Mouse (Mus musculus): Measurements from ENCODE around the gene Clpx. TPM values are rescaled to one million over a fixed set of nuclear protein-coding genes. Genes with fewer than 3 reads are reported as not detected.

The Clpx gene
- polyA plus RNA-seq, 1 experiment from 2014 or later: 49.7 TPM

DNA sequence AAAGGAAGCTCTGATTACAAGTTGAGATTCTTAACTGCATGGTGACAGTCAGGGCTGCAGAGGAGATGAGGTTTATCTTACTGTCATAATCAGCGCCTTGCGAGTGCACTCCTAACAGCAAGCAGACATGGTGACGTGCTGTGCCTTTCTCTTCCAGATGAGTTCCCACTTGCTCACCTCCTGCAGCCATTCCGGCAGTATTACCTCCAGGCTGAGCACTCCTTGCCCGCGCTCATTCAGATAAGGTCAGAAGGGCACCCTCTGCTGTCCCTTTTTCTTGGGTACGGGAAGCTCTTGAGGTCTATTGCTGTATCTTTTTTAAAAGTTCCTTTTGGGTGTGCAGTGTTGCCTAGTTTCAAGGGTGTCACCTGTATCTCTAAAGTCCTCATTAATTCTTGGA is 62.5 kb downstream of the Clpx start:
- Histone ChIP-seq H3K4me1 (ENCODE audit: control insufficient read depth, insufficient read depth, low read length) (no peaks in the 10 kb centered on the region; the same call in 1 of the 2 replicates), H3K27ac (ENCODE audit: low read length) (no peak overlapping the region), H3K9ac (ENCODE audit: low read depth, low read length) (no peak overlapping the region), H3K36me3 (ENCODE audit: control insufficient read depth, insufficient read depth, low read length) (peaks cover 8% of the 10 kb centered on the region), H3K4me2 (ENCODE audit: low read depth, low read length) (no peak overlapping the region), H3K9me3 (ENCODE audit: control insufficient read depth, low read length) (no peaks in the 10 kb centered on the region), H3K27me3 (replicated peaks; ENCODE audit: control insufficient read depth, insufficient read depth, low read length) (no peaks in the 10 kb centered on the region), H3K4me3 (ENCODE audit: low read length) (no peak overlapping the region)
- no peak for ATAC-seq
- 84% methylated on average over 7 of the region's 7 CpGs for WGBS

GRCm38 (mm10) chr9:65356971-65357370 is 62.9 kb downstream of the Clpx start:
- 88% methylated on average over 2 of the region's 2 CpGs for WGBS
- H3K9ac ChIP-seq (ENCODE audit: low read depth, low read length): no peak overlapping the region
- peaks cover 8% of the 10 kb centered on the region for H3K36me3 ChIP-seq (ENCODE audit: control insufficient read depth, insufficient read depth, low read length)
- no peaks in the 10 kb centered on the region for H3K9me3 ChIP-seq (ENCODE audit: control insufficient read depth, low read length)
- H3K4me1 ChIP-seq (ENCODE audit: control insufficient read depth, insufficient read depth, low read length): no peaks in the 10 kb centered on the region; the same call in 1 of the 2 replicates
- no peak overlapping the region for H3K27ac ChIP-seq (ENCODE audit: low read length)
- H3K4me2 ChIP-seq (ENCODE audit: low read depth, low read length): no peak overlapping the region
- H3K4me3 ChIP-seq (ENCODE audit: low read length): no peak overlapping the region
- no peaks in the 10 kb centered on the region for H3K27me3 ChIP-seq (replicated peaks; ENCODE audit: control insufficient read depth, insufficient read depth, low read length)
- ATAC-seq: no peak

DNA sequence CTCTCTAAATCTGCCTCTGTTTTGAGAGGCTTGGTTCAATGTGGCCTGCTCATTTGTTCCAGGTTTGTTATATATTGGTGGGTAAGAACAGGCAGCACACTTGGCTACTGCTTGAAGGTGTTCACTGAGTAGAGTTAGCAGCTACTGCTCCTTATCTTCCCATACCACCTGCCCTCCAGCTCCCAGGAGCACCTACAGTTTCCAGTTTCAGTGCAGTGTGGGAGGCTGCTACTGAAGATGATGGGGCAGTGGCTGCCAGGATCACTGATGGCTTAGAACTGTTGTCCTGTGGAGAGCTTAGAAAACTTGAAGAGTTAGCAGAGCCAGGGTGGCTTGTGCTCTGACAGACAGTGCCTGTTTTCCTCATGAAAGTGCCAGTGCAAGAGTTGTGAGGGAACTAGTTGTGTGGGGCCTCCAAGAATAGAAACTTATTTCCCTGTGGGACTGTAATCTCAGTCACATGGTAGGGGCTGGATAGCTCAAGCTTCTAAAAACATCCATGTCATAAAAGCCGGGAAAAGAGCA is 65.0 kb downstream of the Clpx start:
- no peak overlapping the region for H3K9ac ChIP-seq (ENCODE audit: low read depth, low read length)
- no peaks in the 10 kb centered on the region for H3K27me3 ChIP-seq (replicated peaks; ENCODE audit: control insufficient read depth, insufficient read depth, low read length)
- WGBS: 67% methylated on average over 1 of the region's 1 CpGs
- no peaks in the 10 kb centered on the region; the same call in 1 of the 2 replicates for H3K4me1 ChIP-seq (ENCODE audit: control insufficient read depth, insufficient read depth, low read length)
- no peak overlapping the region for H3K4me3 ChIP-seq (ENCODE audit: low read length)
- peaks cover 8% of the 10 kb centered on the region for H3K36me3 ChIP-seq (ENCODE audit: control insufficient read depth, insufficient read depth, low read length)
- no peaks in the 10 kb centered on the region for H3K9me3 ChIP-seq (ENCODE audit: control insufficient read depth, low read length)
- no peak overlapping the region for H3K4me2 ChIP-seq (ENCODE audit: low read depth, low read length)
- H3K27ac ChIP-seq (ENCODE audit: low read length): no peak overlapping the region
- ATAC-seq: no peak

GRCm38 (mm10) chr9:65360641-65361448 is 66.8 kb downstream of the Clpx start, which contains the start of gene Ubap1l:
Gene Ubap1l (plus strand): TSS chr9:65361041.
- no peak within 1 kb of the TSS for H3K4me3 ChIP-seq (ENCODE audit: low read length)
- H3K27me3 ChIP-seq (replicated peaks; ENCODE audit: control insufficient read depth, insufficient read depth, low read length): no peaks in the 10 kb centered on the region
- 72% methylated on average over 16 of the region's 16 CpGs for WGBS
- H3K27ac ChIP-seq (ENCODE audit: low read length): no peak within 1 kb of the TSS
- H3K9ac ChIP-seq (ENCODE audit: low read depth, low read length): no peak within 1 kb of the TSS
- H3K4me2 ChIP-seq (ENCODE audit: low read depth, low read length): no peak within 1 kb of the TSS
- no peak for ATAC-seq
- H3K9me3 ChIP-seq (ENCODE audit: control insufficient read depth, low read length): no peaks in the 10 kb centered on the region
- peaks cover 4% of the 10 kb centered on the region; the same call in 1 of the 2 replicates for H3K36me3 ChIP-seq (ENCODE audit: control insufficient read depth, insufficient read depth, low read length)
- H3K4me1 ChIP-seq (ENCODE audit: control insufficient read depth, insufficient read depth, low read length): no peaks in the 10 kb centered on the region; the same call in 1 of the 2 replicates

- 60% methylated on average over 9 of the region's 9 CpGs for WGBS
- no peak for ATAC-seq
- Histone ChIP-seq H3K4me3 (ENCODE audit: low read length) (no peak overlapping the region), H3K27me3 (replicated peaks; ENCODE audit: control insufficient read depth, insufficient read depth, low read length) (no peaks in the 10 kb centered on the region), H3K36me3 (ENCODE audit: control insufficient read depth, insufficient read depth, low read length) (no peaks in the 10 kb centered on the region; the same call in 1 of the 2 replicates), H3K27ac (ENCODE audit: low read length) (no peak overlapping the region), H3K9ac (ENCODE audit: low read depth, low read length) (no peak overlapping the region), H3K4me2 (ENCODE audit: low read depth, low read length) (no peak overlapping the region), H3K4me1 (ENCODE audit: control insufficient read depth, insufficient read depth, low read length) (no peaks in the 10 kb centered on the region; the same call in 1 of the 2 replicates), H3K9me3 (ENCODE audit: control insufficient read depth, low read length) (no peaks in the 10 kb centered on the region)
Observed at GRCm38 (mm10) chr9:65363684-65364083, 69.6 kb downstream of the Clpx start.

DNA sequence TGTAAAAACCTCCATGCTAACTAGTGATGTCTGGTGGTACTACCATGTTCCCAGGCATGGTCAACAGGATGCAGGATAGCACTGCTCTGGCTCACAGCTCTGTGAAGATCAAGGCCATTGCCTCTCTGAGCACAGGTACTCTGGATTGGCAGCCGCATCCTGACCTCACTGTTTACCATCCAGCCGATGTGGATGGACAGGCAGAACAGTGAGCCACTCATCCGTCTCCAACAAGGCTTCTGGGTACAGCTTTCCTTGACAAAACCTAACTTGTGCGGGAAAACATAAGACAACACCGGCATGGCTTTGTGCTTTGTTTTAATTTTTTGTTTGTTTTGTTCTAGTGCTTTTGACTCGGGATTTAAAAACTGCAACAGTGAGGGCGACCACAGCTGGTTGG is 71.7 kb downstream of the Clpx start:
- no peaks in the 10 kb centered on the region; the same call in 1 of the 2 replicates for H3K4me1 ChIP-seq (ENCODE audit: control insufficient read depth, insufficient read depth, low read length)
- ATAC-seq: no peak
- no peaks in the 10 kb centered on the region for H3K27me3 ChIP-seq (replicated peaks; ENCODE audit: control insufficient read depth, insufficient read depth, low read length)
- no peak overlapping the region for H3K27ac ChIP-seq (ENCODE audit: low read length)
- H3K9ac ChIP-seq (ENCODE audit: low read depth, low read length): no peak overlapping the region
- H3K4me2 ChIP-seq (ENCODE audit: low read depth, low read length): no peak overlapping the region
- no peaks in the 10 kb centered on the region for H3K9me3 ChIP-seq (ENCODE audit: control insufficient read depth, low read length)
- no peak overlapping the region for H3K4me3 ChIP-seq (ENCODE audit: low read length)
- 82% methylated on average over 7 of the region's 7 CpGs for WGBS
- no peaks in the 10 kb centered on the region; the same call in 1 of the 2 replicates for H3K36me3 ChIP-seq (ENCODE audit: control insufficient read depth, insufficient read depth, low read length)

DNA sequence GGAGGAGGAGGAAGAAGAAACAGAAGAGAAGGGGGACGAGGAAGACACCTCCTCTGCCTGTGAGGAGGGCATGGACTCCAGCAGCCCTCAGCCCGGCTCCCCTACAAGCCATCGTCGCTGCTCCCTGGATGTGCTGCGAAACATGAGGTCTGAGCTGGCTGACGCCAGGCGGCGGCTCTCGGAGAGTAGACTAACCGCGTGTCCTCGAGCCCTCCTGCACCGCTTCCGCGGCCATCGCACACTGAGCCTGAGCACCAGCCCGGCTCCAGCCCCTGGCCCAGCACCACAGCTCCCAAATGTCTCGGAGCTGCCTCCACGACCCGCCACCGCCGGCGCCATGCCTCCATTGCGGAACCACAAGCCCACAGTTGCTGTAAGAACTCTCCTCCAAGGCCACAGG is 77.7 kb downstream of the Clpx start:
- 82% methylated on average over 24 of the region's 24 CpGs for WGBS

DNA sequence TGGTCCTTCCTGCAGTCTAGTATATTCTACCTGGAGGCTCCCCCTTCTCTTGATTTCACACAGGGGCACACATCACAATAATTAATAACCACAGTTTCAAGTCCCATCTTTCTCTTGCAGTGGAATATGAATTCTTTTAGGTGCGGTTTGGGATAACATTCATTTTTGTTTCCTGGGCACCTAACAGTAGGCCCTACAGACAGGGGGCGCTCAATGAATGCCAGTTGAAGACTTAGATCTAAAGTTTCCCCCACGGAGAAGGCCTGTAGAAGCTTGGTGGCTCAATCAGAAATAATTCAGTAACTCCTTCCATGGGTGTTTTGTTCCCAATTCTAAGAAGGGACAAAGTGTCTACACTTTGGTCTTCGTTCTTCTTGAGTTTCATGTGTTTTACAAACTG is 78.4 kb downstream of the Clpx start:
- WGBS: 69% methylated on average over 4 of the region's 4 CpGs
- no peak overlapping the region for H3K9ac ChIP-seq (ENCODE audit: low read depth, low read length)
- no peaks in the 10 kb centered on the region for H3K9me3 ChIP-seq (ENCODE audit: control insufficient read depth, low read length)
- no peak overlapping the region for H3K4me3 ChIP-seq (ENCODE audit: low read length)
- no peak overlapping the region for H3K27ac ChIP-seq (ENCODE audit: low read length)
- peaks cover 4% of the 10 kb centered on the region; the same call in 1 of the 2 replicates for H3K27me3 ChIP-seq (replicated peaks; ENCODE audit: control insufficient read depth, insufficient read depth, low read length)
- no peaks in the 10 kb centered on the region for H3K36me3 ChIP-seq (ENCODE audit: control insufficient read depth, insufficient read depth, low read length)
- no peaks in the 10 kb centered on the region for H3K4me1 ChIP-seq (ENCODE audit: control insufficient read depth, insufficient read depth, low read length)
- no peak for ATAC-seq
- H3K4me2 ChIP-seq (ENCODE audit: low read depth, low read length): no peak overlapping the region

More for the DNA sequence above, 77.7 kb downstream of the Clpx start:
- no peaks in the 10 kb centered on the region for H3K9me3 ChIP-seq (ENCODE audit: control insufficient read depth, low read length)
- H3K27ac ChIP-seq (ENCODE audit: low read length): no peak overlapping the region
- no peak for ATAC-seq
- no peaks in the 10 kb centered on the region for H3K4me1 ChIP-seq (ENCODE audit: control insufficient read depth, insufficient read depth, low read length)
- H3K9ac ChIP-seq (ENCODE audit: low read depth, low read length): no peak overlapping the region
- H3K27me3 ChIP-seq (replicated peaks; ENCODE audit: control insufficient read depth, insufficient read depth, low read length): peaks cover 2% of the 10 kb centered on the region; the same call in 1 of the 2 replicates
- no peak overlapping the region for H3K4me3 ChIP-seq (ENCODE audit: low read length)
- H3K36me3 ChIP-seq (ENCODE audit: control insufficient read depth, insufficient read depth, low read length): no peaks in the 10 kb centered on the region
- no peak overlapping the region for H3K4me2 ChIP-seq (ENCODE audit: low read depth, low read length)

DNA sequence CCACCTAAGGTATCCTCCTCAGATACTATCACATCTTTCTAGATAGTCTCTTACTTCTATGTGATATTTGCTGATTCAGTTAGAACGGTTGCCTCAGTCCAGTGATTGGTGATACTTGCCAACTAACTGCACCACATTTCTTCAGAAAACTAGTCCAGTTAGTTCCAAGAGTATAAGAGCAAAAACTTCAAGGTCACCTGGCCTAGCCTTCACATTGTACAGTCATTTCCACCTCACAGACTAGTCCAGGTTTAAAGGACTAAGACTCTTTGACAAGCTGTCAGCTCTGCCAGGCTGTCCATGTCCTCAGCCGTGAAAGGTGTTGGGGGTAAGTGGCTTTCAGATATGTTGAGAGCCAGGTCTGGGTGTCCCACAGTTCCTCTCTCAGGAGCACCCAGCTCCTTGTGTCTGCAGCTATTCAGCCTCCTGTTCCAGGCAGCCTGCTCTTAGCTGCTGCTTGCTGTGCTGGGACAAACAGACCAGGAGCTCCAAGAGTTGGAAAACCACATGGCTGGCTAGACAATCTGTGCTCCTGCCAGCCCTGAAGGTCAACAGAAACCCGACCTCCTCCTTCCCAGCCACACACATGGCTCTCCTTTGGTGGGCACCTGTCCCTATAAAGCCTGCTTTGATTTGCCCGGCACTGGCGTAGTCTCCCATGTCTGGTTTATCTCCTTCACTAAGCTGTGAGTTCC is 80.6 kb downstream of the Clpx start:
- H3K4me2 ChIP-seq (ENCODE audit: low read depth, low read length): no peak overlapping the region
- H3K9me3 ChIP-seq (ENCODE audit: control insufficient read depth, low read length): no peaks in the 10 kb centered on the region
- no peak overlapping the region for H3K4me3 ChIP-seq (ENCODE audit: low read length)
- H3K9ac ChIP-seq (ENCODE audit: low read depth, low read length): no peak overlapping the region
- ATAC-seq: no peak
- H3K27ac ChIP-seq (ENCODE audit: low read length): no peak overlapping the region
- H3K27me3 ChIP-seq (replicated peaks; ENCODE audit: control insufficient read depth, insufficient read depth, low read length): peaks cover 10% of the 10 kb centered on the region; the same call in 1 of the 2 replicates
- H3K4me1 ChIP-seq (ENCODE audit: control insufficient read depth, insufficient read depth, low read length): no peaks in the 10 kb centered on the region
- H3K36me3 ChIP-seq (ENCODE audit: control insufficient read depth, insufficient read depth, low read length): no peaks in the 10 kb centered on the region
- WGBS: 75% methylated on average over 5 of the region's 5 CpGs
